Mouse (Mus musculus): Measurements from ENCODE around the gene Dnajc16.

Gene Dnajc16

DNA sequence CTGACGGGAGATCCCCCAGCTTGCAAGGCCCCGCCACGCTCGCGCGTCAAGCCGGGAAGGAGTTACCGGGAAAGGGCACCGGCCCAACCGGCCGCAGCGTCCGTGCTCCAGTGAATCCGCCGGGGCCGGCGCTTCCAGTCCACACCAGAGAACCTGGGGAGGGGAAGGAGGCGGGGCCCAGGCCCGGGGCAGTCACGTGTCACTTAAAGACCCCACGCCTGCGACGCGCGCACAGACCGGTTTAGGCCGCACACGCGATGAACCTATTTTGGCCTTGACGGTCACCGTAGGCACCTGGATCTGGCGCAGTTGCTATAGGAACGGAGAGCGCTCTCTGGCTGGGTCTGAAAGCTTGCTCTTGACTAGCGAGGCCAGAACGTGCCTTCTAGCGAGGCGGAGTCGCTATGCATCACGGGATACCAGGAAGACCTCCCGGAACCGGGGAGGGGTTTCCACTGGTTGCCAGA, at the start of gene Dnajc16:
Dnajc16 (minus strand) TSS at position 408 of the 467 bp plus-strand sequence.
- peak; percentile 100 for DNase-seq (ENCODE audit: low spot score)

DNA sequence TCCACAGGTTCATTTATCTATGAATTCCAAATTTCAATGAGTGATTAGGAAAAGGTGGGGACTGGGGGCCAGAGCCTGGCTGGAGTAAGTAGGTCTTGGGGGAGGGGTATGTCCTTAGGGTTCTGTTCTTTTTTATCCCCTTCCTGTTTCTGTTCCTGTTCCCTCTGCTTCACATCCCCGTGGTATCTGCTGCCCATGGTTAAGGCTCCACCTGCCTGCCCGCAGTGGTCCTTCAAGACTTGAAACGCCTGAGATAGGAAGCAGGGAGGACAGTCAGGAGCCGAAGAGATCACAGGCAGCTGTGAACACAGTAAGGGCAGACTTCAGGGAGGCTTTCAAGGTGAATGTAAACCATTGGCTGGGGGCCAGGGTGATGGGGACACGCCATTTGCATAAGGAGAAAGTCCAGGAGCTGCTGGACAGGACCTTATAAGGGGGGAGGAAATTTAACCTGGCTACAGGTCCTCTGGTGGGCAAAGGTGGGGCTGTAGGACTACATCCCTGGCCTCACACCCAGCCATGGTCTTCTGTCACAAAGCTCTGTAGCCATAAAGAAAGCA, 43.9 kb upstream of the Dnajc16 start:
- no peak for DNase-seq (ENCODE audit: low spot score)

DNA sequence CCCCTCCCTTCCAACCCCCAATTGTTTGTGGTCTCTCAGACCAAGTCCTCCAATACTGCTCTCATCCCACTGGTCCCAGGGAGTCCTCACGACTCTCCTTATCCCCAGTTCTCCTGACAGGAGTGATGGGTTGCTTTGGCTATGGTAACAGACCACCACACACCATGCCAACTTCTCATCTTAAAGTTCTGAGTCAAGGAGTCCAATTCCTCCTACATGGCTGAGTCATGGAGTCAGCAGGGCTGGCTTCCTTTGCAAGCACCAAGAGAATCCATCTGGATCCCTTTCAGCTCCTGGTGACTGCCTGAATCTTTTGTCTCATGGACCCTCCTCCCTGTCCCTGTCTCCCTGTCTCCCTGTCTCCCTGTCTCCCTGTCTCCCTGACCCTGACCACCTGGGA, 43.2 kb upstream of the Dnajc16 start:
- no peak for DNase-seq (ENCODE audit: low spot score)

DNA sequence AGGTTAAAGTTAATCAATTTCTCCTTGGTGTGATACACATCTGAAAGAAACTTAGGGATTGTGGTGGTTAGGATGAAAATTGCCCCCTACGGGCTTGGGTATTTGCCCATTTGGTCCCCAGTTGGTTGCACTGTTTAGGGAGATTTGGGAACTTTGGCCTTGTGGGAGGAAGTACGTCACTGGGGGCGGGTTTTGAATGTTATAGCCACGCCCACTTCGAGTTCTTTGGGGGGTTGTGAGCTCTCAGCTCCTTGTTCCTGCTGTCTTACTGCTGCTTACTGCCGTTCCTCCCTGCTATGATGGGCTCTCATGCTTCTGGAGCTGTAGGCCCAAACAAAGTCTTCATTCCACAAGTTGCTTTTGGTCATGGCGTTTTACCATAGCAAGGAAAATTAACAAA, 40.6 kb upstream of the Dnajc16 start:
- no peak for DNase-seq (ENCODE audit: low spot score)

DNA sequence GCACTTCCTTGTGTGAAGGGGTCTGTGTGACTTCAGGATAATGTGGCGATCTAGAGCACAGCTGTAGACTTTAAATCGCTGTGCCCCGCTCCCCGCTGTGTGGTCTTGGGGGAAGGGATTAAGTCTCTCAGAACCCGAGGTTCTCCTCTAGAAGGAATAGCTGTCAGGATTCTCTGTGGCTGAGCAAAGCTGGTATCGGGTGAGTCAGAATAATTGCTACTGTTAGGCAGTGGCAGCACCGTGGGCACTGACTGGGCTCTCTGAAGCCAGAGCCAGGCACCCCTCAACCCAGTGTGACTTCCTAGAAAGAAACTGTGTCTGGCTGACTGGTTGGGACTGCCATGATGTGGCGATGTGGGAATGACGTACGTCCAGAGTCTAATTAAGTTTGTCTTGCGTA, 39.6 kb upstream of the Dnajc16 start:
- DNase-seq (ENCODE audit: low spot score), result no peak

DNA sequence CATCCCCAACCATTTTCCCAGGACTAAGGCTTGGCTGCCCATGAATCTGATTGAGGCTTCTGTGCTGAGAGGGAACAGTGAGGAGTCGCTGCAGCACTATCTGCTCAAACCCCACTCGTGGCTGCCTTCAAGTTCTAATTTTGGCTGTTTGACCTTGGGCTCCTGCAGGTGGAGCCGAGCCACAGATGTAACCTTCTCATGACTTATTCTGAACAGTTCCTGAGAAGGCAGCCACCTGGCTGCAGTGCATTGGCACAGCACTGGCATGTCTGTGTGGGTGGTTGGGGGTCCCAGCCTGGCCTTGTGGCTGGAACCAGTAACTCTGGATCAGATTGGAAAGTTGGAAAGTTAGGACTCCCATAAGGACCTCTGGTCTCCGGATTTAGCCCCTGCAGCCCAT, 37.4 kb upstream of the Dnajc16 start:
- no peak for DNase-seq (ENCODE audit: low spot score)

DNA sequence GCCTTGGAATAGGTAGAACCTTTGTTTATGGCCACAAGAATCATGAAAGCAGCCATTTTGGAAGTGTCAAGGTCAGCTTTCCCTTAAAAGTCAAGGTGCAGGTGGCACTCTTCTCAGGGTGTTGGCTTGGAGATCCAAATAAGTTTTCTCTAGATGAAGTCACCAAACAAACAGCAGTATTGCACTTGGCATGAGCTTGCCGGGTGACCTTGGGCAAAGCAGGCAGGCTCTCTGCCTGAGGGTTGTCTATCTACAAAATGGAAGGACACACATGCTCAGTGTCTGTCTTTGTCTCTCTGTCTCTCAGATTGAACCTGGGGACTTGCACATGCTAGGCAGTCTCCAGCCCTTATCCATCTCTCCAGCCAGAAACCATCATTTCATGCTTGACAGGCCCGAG, 36.7 kb upstream of the Dnajc16 start:
- DNase-seq (ENCODE audit: low spot score), result no peak

DNA sequence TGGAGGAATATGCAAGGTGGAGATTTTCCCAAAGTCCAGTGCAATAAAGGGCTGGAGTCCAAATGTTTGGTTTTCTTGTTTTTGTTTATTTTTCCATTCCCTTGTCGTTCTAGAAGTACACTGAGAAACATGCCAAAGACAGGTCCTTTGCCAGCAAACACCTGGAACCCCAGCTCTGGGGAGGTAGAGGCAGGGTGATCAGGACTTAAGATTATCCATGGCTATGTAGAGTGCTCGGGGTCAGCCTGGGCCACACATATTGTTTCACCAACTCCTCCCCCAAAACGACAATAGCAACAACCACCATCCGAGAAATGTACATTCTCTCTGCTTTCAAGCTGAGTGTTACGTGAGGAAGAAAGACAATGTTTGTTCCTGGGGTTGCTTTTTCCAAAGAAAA, 35.3 kb upstream of the Dnajc16 start, which contains the start of gene Cela2a:
Cela2a (minus strand) TSS at position 101 of the 400 bp plus-strand sequence.
- no peak for DNase-seq (ENCODE audit: low spot score)

DNA sequence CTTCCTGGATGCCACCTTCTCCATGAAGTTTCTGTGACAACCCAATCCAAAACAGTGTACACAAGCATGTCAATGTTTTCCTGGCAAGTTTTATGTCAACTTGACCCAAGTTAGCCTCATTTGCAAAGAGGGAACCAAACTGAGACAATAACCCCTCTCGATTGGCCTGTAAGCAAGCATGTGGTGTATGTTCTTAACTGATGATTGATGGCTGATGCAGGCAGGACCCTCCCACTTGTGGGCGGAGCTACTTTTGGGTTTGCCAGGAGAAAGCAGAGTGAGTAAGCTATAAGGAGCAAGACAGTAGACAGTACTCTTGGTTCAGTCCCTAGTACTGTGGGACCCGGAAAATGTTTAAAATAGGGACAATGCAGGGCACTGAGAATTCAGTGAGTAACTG, 32.2 kb upstream of the Dnajc16 start:
- peak; percentile 36 for DNase-seq (ENCODE audit: low spot score)

DNA sequence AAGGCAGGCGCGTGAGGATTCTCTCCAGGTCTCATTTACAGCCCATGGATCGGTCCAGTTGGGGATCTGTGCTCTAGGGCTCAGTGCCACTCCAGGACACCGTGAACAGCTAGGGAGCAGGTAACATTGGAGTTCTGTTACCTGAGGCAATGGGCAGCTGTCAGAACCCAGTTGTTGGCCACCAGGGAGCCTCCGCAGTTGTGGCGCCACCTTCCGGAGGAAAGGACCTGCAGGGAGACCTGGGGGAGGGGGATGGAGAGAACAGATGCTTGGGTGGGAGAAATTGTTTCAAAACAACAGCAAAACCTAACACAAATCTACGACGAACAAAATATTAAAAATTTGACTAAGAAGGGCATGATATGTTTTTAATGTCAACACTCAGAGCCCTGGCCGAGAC, 31.4 kb upstream of the Dnajc16 start:
- DNase-seq (ENCODE audit: low spot score), result no peak

DNA sequence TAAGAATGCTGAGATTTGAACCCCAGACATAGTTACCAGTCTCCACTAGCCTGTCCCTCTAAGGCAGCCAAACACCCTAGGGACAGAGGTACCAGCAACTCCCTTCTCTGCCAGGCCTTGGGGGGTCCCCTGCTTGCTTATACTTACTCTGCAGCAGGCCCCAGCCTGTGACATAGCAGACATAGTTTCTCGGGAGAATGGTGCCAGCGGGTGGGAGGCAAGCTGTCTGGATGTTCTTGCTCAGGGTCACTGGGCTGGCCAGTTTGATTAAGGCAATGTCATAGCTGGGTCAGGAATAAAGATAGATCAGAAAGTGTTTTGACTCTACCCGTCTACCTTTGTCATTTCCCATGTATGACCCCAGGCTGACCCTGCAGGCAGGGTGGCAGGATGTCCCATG, 30.4 kb upstream of the Dnajc16 start:
- no peak for DNase-seq (ENCODE audit: low spot score)

DNA sequence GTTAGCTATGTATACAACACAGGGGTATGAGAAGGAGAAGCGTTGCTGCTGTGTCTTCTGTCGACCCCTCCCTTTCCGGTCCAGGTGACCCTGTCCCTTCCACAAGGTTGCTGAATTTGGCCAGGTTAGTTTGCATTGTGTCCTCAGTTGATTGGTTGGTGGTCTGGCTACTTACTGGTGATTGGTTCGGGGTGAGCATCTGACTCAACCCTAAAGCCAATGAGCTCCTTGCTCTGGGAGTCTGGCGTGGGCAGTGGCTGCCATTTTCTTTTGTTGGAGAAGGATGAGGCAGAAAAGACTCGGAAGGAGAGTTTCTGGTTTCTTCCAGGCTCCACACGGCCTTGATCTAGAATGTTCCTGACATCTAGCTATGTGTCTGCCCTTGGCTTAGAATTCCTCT, 28.6 kb upstream of the Dnajc16 start:
- no peak for DNase-seq (ENCODE audit: low spot score)

DNA sequence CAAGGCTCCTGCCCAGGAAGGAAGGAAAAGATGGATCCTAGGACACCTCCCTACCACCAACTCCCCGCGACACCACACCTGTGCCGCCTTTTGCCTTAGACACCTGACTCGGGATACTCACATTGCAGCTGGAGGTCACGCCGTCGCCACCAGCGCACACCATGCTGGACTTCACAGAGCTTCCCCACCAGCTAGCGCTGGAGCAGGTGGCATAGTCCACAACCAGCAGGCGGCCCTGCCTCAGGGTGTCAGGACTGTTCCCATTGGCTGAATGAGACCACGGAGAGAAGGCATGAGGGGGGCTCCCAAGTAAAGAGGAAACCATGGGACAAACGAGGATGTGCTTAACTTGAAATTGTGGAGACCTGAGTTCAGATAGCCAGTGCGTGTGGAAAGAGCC, 28.1 kb upstream of the Dnajc16 start:
- DNase-seq (ENCODE audit: low spot score), result no peak

DNA sequence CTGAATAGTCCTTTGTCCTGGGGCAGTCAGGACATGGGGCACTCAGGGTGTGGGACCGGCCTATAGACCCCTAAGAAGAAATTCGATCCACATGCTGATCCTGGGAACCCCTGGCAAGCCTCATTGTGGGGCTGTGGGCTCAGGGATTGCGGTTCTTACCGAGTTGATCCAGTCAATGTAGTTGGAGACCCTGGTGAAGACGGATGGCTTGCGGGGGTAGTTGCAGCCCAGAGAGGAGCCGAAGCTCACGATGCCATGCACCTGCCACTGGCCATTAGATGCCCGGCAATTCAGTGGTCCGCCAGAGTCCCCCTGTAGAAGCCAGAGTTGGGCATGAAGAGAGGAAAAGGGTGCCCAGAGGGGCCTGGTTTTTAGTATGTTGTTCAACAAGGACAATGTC, 27.0 kb upstream of the Dnajc16 start:
- DNase-seq (ENCODE audit: low spot score), result peak; percentile 8

DNA sequence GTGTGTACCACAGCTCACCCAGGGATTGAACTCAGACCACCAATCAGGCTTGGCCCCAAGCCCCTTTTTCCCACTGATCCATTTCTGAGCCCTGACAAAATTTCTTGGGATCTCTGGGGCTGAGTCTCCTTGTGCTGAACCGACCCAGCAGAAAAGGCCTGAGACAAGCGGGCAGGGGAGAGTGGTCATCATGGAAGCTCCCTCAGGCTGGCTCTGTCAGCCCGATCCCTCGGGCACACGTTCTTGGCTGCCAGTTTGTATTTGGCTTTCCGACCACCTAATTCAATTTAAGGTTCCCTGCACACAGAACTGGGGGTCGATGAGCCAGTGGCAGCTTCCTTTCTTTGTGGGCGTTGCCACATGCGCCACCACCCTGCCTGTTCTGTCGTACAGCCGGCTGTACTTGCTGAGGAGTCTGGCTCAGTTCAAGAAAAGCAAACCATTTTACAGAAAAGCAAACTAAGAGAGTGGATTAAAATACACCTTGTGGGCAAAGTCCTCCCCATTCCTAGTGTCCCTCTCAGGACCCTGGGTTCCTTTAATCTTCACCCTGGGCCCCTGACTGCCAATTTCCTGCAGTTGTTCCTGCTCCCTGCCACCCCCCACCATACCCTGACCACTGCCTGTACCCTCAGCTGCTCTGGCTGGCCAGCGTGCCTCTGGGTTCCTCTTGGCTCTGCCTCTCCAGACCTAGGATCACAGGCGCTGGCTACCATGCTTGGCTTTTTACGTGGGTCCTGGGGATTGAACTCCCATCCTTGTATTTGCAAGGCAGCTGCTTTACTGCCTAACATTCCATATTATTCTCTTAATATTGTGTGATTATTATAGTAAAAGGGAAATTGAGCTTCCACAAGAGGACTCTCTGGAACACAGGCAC, 26.3 kb upstream of the Dnajc16 start:
- DNase-seq (ENCODE audit: low spot score), result no peak

DNA sequence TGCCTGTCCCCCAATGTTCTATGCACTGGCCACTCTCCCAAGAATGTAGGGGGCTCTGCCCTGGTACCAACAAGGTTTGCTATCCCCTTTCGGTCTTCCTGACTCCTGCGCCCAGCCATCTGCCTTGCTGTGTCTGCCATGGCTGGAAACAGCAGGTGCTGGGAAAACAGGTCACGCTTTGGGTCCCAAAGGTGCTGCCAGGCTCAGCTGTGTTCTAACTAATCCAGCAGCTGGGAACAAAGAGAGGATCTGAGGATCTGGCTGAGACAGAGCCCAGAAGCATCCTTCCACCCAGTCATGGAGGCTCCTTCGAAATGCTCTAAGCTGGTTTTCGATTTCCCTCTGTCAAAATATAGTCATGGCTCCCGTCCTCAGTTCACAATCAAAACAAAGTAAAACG, 25.5 kb upstream of the Dnajc16 start:
- DNase-seq (ENCODE audit: low spot score), result no peak

DNA sequence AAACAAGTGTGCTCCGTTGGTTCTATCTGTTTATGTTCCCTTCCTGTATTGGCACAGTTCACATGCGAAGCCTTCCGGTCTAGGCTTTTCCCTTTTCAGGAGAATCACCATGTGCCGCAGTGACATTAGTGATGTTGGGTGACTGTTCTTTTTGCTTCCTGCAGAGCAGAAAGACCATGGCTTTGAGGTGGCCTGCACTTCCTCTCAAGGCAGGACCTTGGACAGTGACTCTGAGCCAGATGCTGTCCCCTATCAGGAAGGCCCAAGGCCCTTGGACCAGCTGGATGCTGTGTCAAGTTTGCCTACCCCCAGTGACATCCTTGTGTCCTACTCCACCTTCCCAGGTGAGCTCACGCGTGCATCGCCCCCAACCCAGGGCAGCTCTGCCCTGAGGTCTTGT, 20.6 kb upstream of the Dnajc16 start:
- no peak for DNase-seq (ENCODE audit: low spot score)

DNA sequence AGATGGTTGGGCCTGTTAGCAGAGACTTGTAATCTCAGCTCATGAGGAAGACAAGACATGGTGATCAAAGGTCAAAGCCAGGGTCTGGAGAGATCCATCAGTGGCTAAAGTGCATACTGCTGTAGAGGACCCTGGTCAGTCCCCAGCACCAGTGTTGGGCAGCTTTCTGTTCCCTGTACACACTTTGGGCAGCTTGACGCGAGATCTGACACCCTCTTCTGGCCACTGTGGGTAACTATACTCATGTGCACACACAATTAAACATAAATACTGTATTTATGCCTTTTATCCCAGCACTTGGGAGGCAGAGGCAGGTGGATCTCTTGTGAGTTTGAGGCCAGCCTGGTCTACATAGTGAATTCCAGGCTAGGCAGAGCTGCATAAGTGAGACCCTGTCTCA, 20.2 kb upstream of the Dnajc16 start:
- DNase-seq (ENCODE audit: low spot score), result no peak

DNA sequence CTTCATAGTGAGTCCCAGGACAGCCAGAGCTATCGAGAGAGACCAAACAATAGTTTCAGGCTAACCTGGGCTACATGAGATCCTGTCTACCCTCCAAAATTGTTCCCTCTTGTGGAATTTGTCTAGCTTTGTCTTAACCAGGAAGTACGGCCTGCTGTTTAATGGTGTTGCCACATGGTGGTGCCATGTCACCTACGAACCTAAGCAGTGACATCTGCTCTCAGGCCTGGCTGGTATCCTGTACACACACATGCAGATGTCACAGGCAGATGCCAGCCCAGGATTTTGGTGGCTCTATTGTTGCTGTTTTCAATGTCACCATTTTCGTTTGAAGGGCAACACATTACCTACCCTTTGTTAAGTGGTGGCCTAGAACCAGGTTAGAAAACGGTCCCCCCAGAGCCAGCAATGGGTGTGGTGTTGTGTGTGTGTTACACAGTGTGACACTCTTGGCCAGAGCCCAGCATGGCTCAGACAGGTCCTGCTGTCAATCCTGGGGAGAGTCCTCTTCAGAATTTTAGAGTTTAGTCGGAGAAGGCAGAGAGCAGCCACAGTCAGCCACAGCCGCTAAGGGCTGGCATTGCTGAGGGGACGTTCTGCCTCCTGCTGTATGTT, 19.2 kb upstream of the Dnajc16 start:
- peak; percentile 79 for DNase-seq (ENCODE audit: low spot score)

DNA sequence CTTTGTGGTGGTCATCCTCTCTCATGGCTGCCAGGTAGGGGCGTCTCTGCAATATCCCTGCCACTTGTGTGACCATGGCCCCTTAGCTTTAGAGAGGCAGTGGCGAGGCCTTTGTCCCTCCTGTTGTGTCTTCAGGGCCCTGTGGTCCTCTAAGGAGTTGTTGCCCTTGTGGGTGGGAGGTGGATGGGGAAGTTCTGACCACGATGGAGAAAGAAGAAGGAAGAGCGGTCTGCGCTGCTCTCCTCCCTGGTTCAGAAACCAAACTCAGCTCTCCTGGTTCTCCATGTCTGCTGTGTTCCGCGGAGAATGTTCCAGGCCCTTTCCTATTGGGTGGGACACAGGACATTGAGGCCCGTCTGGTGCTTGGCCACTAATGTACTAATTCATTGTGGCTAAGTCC, 15.2 kb upstream of the Dnajc16 start:
- no peak for DNase-seq (ENCODE audit: low spot score)

DNA sequence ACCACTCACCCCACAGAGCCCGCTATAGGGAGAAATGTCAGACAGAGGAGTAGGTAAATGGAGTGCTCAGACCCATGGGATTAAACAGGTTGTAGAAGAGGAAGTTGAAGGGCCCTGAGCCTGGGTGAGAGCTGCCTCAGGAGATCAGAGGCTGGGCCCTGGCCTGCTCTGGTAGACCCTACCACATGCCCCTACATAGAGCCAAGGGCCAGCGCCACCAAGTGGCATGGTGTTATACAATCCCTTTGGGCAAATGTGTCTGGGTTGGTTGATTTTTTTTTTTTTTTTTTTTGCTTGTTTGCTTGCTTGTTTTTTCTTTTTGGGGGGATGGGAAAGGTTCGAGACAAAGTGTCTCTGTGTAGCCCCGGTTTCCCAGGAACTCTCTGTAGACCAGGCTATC, 13.4 kb upstream of the Dnajc16 start:
- no peak for DNase-seq (ENCODE audit: low spot score)

DNA sequence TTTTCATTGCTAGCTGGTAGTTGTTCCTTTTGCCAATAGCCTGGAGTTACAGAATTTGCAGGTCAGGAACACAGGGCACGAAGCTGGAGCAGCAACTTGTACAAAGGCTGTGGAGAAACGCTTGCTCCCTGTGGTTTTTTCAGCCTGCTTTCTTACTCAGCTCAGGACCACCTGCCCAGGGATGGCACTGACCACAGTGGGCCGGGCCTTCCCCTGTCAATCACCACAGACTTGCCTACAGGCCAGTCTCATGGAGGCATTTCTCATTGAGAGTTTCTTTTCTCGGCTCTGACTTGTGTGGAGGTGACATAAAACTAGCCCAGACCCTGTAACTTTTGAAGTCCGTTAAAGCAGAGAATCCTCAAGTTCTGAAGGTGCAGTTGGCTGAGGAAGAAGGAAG, 6.8 kb upstream of the Dnajc16 start:
- DNase-seq (ENCODE audit: low spot score), result no peak

DNA sequence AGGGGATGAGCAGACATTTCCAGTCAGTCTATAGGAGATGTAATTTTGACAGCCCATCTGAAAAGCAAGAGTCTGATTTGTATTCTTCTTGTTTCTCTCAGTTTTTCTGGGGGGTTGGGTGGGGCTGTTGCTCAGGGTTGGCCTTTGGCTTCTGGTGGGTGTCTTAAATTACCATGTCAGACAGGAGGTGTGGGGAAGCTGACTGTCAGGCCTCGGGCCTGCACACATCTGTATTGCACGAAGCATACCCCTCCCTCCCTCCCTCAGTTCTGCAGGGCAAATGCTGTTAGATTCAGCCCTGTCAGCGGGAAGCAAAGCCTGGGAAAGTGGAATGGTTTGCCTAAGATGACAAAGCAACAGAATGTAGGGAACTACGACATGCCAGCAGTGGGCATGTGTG, 6.2 kb upstream of the Dnajc16 start:
- no peak for DNase-seq (ENCODE audit: low spot score)

All from embryo, embryonic 10 days (tissue).